Mouse (Mus musculus): ENCODE results near the gene Neurl3. TPM values are rescaled to one million over a fixed set of nuclear protein-coding genes. Genes with fewer than 3 reads are reported as not detected.

The Neurl3 gene
- total RNA-seq (2021) = 1 to 10 TPM; 4.9 to 5.3 TPM

- no peak for DNase-seq
These were observed at the start of gene Neurl3 for GRCm38 (mm10) chr1:36274455-36274854. Gene Neurl3 (minus strand): TSS chr1:36274679.

DNA sequence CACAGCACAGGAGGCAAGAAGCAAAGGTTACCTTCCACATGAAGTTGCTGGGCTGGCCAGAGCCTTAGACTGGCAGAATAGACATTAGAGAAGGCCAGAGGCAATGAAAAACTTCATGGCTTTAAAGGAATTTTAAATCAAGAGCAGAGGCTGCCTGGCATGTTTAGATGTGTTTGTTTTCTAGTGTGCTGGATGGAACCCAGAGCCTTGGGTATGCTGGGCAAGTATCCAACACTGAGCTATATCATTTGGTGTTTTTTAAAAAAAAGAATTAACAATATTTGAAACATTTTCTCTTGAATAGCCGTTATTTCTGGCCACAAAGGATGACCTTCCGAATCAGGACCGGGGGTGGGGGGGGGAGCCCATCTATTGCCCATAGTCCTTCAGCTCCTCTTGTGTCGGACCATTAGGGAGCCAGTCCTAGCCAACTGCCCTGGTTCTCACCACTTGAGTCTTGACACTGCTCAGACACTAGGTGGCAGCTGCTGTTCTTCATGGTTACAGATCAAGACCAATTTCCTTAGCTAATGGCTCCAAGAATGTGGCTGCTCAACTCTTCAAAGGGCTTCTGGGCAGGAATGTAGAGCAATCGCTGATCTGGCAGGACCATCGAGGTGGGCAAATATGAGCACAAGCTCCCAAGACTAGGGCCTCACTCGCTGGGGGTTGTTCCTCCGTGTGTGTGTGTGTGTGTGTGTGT, 49.4 kb upstream of the Neurl3 start:
- peak; percentile 67 for DNase-seq

DNA sequence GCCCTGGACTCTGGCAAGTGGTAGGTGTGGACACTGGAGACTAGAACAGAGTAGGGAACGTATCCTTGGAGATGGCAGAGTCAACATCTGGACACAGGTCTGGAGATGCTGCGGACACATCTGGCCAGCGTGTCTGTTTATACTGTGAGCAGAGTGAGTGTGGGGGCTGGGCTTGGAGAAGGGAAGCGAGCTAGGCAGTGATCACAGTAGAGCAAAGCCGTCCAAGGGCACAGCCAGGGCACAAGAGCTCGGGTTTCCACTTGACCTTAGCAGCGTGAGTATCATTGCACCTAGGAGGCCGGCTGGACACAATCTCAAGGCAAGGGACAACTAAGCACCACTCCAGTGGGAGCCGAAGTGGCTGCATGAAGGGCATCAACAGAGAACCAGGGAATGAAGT, 48.6 kb upstream of the Neurl3 start:
- no peak for DNase-seq

DNA sequence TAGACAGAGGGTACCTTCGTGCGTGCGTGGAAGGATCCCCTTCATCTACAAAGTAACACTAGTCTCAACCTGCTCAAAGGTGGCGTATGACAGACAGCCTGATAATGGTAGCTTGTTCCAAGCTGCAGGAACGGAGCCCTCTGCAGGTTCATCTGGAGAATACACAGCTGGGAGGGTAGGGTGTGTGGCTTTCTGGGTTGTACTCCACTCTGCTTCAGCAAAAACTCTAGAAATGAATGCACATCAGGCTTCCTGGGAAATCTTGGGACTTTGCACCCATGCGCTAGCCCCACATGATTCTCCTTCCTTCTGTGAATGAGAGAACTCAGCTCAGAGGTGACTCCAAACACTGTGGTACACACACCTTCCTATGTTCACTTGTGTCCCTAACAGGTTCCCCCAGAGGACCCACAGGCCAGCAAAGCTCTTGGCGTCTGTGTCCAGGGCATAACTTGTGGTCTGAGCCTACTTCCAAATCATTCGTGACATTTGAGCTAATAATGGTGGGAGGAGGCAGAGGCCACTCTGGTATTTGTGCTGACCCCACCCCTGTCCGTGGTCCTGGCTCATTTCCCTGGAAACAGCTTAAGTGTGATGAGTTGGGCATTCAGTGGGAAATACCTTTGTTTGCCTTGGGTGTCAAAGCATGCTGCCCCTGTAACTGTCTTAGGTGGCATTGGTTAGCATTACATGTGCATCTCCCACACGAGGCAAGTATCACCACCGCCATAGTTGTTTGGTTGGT, 47.5 kb upstream of the Neurl3 start:
- DNase-seq = no peak

DNA sequence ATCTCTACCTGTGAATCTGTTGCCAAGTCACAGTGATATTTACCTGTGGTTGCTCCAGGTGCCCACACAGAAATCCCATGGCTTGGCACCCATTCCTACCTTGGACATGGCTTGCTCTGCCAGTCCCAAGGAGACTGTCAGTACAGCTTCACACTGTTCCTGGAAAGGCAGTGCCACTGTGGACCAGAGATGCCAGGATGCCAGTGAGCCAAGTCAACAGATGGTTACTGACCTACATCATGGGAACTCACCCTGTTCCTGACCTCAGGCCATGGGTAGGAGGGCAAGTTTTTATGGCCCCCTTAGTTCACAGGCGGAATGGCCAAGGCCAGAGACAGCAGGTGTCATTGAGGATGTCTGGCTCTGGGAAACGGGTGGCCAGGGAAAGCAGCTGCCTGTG, 46.7 kb upstream of the Neurl3 start:
- no peak for DNase-seq

- DNase-seq = no peak
These were observed 41.3 kb upstream of the Neurl3 start for GRCm38 (mm10) chr1:36315776-36316100.

DNA sequence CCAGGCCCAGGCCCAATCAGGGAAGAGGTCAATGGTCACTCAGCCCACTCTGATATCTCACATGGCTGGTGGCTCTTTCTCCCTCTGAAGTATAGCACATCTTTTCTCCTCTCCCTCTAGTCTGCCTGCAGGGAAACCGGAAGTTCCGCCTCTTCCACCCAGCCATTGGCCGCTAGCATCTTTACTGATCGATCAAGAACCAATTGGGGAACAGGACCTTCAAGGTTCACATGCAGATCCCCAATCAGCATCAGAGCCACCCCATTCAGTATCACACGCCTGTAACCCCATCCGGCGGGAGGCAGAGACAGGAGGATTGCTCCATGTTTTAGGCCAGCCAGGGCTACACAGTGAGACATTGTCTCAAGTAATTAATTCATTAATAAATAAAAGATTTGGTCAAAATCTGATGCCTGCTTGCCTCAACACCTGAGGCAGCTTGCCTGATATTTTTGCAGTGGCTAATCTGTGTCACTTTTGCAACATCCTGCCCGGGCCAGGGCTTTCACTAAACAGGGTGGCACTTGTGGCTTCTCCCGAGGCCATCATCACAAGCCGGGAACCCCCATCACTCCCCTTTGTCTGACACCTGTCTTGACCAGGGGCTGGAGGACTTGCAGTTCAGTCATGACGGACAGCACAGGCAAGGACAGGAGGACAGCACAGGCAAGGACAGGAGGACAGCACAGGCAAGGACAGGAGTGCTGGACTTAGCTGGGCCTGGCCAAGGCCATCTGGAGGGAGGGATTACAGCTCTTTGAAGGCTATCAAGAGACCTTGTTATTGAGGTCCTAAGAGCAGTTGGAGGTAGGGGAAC, 40.7 kb upstream of the Neurl3 start:
- no peak for DNase-seq

DNA sequence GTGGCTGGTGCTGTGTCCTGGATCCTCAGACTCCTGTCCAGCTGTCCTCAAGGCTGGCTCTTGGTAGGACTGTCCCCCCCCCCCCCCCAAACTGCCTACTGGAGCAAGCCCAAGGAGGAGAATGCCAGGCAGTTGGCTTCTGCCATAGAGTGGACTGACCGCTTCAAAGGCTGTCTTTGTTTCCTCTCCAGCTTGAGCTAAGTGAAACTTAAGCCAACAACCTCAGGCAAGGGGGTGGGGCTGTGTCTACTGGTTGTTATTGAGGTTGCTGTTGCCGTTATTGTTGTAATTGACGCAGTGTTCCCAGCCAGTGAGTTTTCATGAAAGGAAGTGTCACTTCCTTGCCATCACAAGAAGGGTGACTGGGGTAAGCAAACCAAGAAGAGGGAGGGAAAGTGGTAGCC, 35.0 kb upstream of the Neurl3 start:
- peak; percentile 55 for DNase-seq

GRCm38 (mm10) chr1:36308966-36309475, 34.5 kb upstream of the Neurl3 start:
- DNase-seq = no peak

- no peak for DNase-seq
These were observed 34.0 kb upstream of the Neurl3 start for GRCm38 (mm10) chr1:36308451-36308901.

DNA sequence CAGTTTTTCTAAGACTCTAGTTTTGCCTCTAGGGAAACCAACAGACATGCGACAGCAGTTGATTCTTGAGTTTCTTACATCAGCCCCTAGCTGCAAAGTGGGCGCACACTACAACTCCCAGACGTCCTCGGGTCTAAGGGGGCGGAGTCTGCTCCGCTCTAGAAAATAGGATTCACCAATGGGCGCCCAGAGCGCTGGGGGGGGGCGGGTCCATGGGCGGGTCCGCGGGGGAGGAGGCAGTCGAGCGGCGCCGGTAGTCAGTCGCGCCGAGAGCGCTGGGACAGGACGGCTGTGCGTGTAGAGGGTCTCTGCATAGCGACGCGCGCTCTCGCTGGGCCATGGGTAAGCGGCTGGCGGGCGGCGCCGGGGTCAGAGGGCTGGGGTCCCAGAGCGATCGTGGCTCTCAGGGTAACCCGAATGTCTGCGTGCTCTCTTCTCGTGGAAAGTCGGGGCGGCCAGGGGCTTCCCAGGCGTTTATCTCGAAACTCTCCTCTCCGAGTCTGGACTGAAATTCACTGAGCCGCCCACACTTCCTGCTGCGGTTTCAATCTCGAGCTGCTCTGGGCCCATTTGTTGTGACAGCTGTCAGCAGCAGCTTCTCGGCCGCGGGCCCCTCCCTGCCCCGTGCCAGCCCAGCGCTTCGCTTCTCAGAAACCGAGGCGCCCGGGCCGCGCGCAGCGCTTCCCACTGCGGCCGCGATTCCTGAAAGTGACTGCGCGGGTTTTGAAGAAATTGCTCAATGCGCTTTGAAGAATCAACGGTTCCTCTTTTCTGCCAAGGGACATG, 33.2 kb upstream of the Neurl3 start, which contains the start of gene Arid5a:
Gene Arid5a, plus strand, starts transcription at position 239 of the 786 bp plus-strand sequence.
- peak; percentile 90 for DNase-seq

DNA sequence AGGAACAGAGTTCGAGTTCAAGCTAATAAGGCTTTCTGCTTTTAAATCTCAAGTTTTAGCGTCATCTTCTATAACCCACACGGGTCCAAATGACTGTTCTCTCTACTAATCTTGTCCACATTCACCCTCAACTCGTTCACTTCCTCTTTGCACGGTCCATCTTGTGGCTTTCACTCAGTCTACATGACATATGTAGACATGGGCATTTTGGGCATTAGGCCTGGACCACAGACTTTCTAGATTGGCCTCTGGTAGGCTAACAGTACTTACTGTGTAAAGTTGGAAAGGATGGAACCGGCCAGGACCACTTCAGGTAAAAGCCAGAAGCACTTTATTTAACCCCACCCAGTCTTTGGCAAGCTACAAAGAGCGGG, 32.6 kb upstream of the Neurl3 start:
- DNase-seq = no peak

DNA sequence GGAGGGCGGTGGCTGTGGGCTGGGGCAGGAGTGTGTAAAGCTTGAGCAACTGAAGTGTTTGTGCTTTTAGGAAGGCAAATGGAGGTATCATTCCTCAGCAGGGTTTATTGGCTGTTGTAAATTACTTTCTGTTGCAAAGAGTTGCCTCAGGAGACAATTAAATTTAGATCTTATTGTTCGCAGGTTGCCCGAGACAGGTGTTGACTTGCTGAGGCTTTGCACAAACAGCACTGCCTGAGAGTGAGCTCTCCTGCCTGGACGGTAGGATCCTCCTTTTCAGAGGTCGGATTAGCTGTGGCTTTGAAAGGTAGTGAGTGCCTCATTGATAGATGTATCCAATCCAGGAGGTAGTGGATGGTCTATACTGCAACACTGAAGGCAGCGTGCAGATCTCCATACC, 31.6 kb upstream of the Neurl3 start:
- DNase-seq = no peak

- DNase-seq = peak; percentile 56
These were observed 30.3 kb upstream of the Neurl3 start for GRCm38 (mm10) chr1:36304764-36305163.

DNA sequence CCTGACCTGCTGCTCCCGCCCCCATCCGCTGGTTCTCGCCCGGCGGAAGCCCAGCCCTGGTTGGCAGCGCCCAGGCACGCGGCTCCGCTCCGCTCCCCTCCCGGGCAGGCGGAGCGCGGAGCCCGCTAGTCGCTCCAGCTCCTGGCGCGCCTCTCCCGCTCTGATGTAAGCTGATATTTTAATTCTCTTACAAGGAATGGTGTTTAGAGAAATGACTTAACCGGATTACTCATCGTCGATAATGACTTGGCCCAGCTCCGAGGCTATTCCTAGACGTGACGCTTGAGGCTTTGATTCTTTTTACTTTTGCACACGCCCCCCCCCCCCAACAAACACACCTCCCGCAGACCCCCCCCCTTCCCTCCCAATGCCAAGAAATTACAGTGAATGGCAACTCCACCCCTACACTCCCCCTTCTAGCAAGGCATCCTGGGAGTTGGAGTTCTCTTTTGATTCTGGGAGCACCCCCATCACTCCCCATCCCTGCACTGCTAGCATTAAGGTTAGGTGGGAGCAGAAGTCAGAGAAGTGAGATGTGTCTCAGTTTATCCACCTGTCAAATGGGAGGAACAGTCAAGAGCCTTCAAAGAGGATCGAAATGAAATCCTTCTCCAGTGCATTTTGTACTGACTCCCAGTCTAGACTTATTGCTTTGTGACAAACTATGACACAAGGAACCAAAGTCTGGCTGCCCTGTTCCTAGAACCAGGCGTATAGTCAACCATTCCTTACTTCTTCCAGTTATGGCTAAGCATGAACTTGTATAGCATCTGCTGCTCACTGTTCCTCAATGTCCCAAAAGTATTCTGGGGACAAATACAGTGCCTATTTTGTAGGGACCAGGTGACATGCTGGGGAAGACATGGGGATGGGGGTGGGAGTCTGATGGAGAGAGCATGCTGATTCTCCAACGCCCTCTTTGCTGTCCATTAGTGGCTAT, 29.2 kb upstream of the Neurl3 start:
- peak; percentile 93 for DNase-seq

DNA sequence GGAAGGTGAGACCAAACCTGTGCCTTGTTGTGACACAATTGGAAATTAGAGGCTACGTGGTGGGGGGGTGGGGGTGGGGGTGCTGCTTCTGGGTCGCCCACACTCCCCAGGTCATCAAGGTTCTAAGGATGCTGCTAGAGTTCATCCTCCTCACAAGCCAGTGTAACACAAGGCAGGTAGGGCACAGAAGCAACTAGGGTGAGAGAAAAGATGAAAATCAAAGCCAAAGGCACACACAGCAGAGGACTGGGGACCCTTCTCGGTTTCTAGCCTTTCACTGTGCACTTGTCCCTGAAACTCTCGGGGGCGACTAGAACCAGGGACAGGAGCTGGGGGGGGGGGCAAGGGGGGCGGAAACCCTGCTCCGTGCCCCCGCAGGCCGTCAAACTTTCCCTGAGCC, 28.5 kb upstream of the Neurl3 start:
- no peak for DNase-seq

DNA sequence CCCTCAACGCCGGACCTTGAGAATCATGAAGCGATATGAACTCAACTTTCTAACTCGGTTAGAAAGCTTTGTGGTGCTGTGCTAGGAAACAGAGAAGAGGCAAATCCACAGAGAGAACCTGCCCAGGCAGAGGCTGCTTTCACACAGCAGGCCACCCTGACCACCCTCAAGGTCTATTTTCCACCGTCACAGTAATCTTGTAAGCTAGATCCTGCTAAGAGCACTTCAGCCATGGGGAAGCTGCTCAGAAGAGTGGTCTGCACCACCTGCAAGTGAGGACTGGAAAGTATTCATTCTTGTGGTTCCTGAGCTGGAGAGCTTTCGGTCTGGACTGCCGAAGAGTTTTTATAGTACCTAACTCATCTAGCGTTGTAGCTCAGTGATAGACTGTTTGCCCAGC, 27.8 kb upstream of the Neurl3 start:
- DNase-seq = no peak

- DNase-seq = no peak
These were observed 26.0 kb upstream of the Neurl3 start for GRCm38 (mm10) chr1:36300486-36300885.

DNA sequence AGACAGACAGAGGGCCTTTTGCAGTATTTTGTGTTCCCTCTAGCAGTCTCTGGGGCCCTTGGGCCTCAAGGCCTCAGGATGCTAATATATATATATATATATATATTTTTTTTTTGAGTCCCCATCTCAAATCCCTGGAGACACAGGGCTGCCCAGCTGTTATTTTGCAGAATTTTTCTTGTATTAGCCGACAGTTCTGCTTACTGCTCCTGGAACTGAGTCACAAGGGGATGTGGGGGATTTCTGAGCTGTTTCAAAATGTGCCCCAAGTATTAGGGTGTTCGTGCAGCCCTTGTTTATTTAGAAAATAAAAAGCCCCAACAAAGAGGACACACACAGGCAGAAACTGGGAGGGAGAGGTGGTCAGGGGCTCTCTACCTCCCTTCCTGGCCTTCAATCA, 25.2 kb upstream of the Neurl3 start:
- DNase-seq = no peak

DNA sequence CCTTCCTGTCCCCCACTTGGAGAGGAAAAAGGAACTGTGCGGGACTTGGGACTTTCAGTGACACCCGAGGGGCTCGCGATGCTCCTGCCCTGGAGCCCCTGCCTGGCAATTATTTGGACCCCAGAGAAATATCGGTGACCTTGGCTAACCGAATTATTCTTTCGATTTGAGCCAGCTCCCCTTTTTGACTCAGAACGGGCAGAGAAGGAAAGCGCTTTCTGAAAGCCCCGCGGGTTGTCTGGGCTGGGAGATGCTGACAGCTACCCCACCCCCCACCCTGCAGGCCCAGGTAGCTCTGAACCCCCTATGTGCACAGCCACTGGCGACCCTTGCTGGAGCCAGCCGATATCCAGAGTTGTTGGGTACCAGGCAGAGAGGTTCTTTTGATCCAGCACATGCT, 24.6 kb upstream of the Neurl3 start:
- no peak for DNase-seq

GRCm38 (mm10) chr1:36298107-36298506, 23.6 kb upstream of the Neurl3 start:
- DNase-seq = no peak

All from heart, postnatal 4 days (tissue).